ENCODE assay signal across 14 mouse cellular contexts in the genomic region with DNA sequence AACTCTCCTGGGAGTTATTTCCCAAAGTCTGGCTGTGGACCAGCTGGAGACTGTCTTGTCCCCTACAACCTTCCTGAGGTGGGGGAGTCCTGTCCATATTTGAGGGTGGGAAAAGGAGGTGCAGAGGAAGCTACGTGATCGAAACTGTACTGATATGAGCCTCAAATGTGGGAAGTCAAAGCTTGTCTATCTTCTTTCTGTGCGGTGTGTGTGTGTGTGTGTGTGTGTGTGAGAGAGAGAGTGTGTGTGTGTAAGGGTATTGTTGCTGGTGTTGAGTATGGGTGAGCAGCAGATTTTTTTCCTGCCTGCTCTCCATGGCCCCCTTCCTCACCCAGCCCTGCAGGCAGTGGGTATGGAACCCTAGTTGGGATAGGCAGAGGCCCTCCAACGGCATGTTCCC. TPM values are rescaled to one million over a fixed set of nuclear protein-coding genes. Genes with fewer than 3 reads are reported as not detected.
DNase-seq lines count a peak whose midpoint lies in the region; ATAC-seq and TF ChIP-seq lines count a peak whose summit lies in the region.
"Had no signal": no experiment of that assay in that cellular context is flagged by ENCODE, and none has a peak within 500 bp of the region (broad histone marks: within the 10 kb centered on the region; RNA-seq: fewer than 3 reads in every experiment).

No protein-coding gene starts in this region.

- H3K9me3 ChIP-seq in liver, embryonic 13.5 days (replicated peaks): no peaks in the 10 kb centered on the region
- no peaks in the 10 kb centered on the region for H3K9me3 ChIP-seq in megakaryocyte, embryonic 14.5 days
- no peaks in the 10 kb centered on the region for H3K9me3 ChIP-seq in hindbrain, postnatal 0 days (ENCODE audit: low read length)
- H3K9me3 ChIP-seq: embryonic facial prominence, embryonic 12.5 days; kidney, embryonic 15.5 days had no signal

- WGBS in liver, embryonic 13.5 days (ENCODE audit: insufficient replicate concordance): 34% methylated on average over 4 of the region's 4 CpGs
- 94% methylated on average over 4 of the region's 4 CpGs for WGBS in hindbrain, postnatal 0 days

- no peaks in the 10 kb centered on the region for H3K27me3 ChIP-seq in testis, adult 2 months (ENCODE audit: control insufficient read depth, insufficient read depth, low read length)
- H3K27me3 ChIP-seq in liver, embryonic 13.5 days: no peaks in the 10 kb centered on the region
- H3K27me3 ChIP-seq in megakaryocyte, embryonic 14.5 days (replicated peaks): no peaks in the 10 kb centered on the region
- H3K27me3 ChIP-seq in hindbrain, postnatal 0 days (ENCODE audit: insufficient read depth, low read length): no peaks in the 10 kb centered on the region
- H3K27me3 ChIP-seq: embryonic facial prominence, embryonic 12.5 days; kidney, embryonic 15.5 days had no signal

- peaks cover 9% of the 10 kb centered on the region for H3K4me1 ChIP-seq in testis, adult 2 months (ENCODE audit: control insufficient read depth, insufficient read depth, low read length)
- peaks cover 23% of the 10 kb centered on the region for H3K4me1 ChIP-seq in liver, embryonic 13.5 days (replicated peaks)
- peaks cover 77% of the 10 kb centered on the region for H3K4me1 ChIP-seq in megakaryocyte, embryonic 14.5 days
- H3K4me1 ChIP-seq in hindbrain, postnatal 0 days (ENCODE audit: insufficient read depth, low read length): no peaks in the 10 kb centered on the region
- H3K4me1 ChIP-seq: embryonic facial prominence, embryonic 12.5 days had no signal

- no peak for TF ChIP-seq POLR2A in testis, adult 2 months (IDR thresholded peaks at IDR 0.05; ENCODE audit: control insufficient read depth, low read depth, low read length)

- no peak overlapping the region for H3K9ac ChIP-seq in liver, embryonic 13.5 days
- H3K9ac ChIP-seq in hindbrain, postnatal 0 days (replicated peaks; ENCODE audit: low read length): no peak overlapping the region
- H3K9ac ChIP-seq: embryonic facial prominence, embryonic 12.5 days; kidney, embryonic 15.5 days had no signal

- 0 out of 2 replicates have a peak, but pooled peaks have one; percentile 17 for ATAC-seq in liver, embryonic 13.5 days (ENCODE audit: low read depth)
- ATAC-seq in hindbrain, postnatal 0 days: no peak
- ATAC-seq: forebrain, embryonic 14.5 days; midbrain, embryonic 16.5 days had no signal

- no peak for DNase-seq in testis, postnatal 14 days (ENCODE audit: low spot score)
- DNase-seq in liver, embryonic 13.5 days: no peak
- peak; percentile 30 for DNase-seq in testis, postnatal 10 days (ENCODE audit: low spot score)
- DNase-seq in gastrocnemius, postnatal 10 days: no peak
- no peak for DNase-seq in hindbrain, postnatal 0 days (ENCODE audit: low spot score)
- no peak for DNase-seq in thymus, postnatal 10 days (ENCODE audit: low spot score in 2 of 2)
- DNase-seq: gastrocnemius, postnatal 36 days; right cerebral cortex, postnatal 4 days had no signal

- H3K4me3 ChIP-seq in testis, adult 2 months (ENCODE audit: control insufficient read depth, low read depth, low read length): peak overlapping the region; percentile 80
- no peak overlapping the region for H3K4me3 ChIP-seq in liver, embryonic 13.5 days (replicated peaks)
- peak overlapping the region; percentile 90 for H3K4me3 ChIP-seq in megakaryocyte, embryonic 14.5 days (replicated peaks)
- H3K4me3 ChIP-seq in hindbrain, postnatal 0 days (ENCODE audit: low read length): no peak overlapping the region
- H3K4me3 ChIP-seq: embryonic facial prominence, embryonic 12.5 days; kidney, embryonic 15.5 days had no signal

- TF ChIP-seq CTCF in testis, adult 2 months (IDR thresholded peaks at IDR 0.05; ENCODE audit: control insufficient read depth, insufficient read depth, insufficient replicate concordance, low read depth, low read length): no peak
- no peak for TF ChIP-seq CTCF in hindbrain, postnatal 0 days (IDR thresholded peaks at IDR 0.05; ENCODE audit: low read depth)

- H3K27ac ChIP-seq in testis, adult 2 months (ENCODE audit: control insufficient read depth, insufficient read depth, low read depth, low read length): no peak overlapping the region
- peak overlapping the region; percentile 53 for H3K27ac ChIP-seq in liver, embryonic 13.5 days
- H3K27ac ChIP-seq in hindbrain, postnatal 0 days: no peak overlapping the region
- H3K27ac ChIP-seq: embryonic facial prominence, embryonic 12.5 days; kidney, embryonic 15.5 days had no signal

- H3K4me2 ChIP-seq in liver, embryonic 13.5 days: peak overlapping the region; percentile 41
- no peak overlapping the region for H3K4me2 ChIP-seq in hindbrain, postnatal 0 days (ENCODE audit: low read depth, low read length)
- H3K4me2 ChIP-seq: embryonic facial prominence, embryonic 12.5 days; kidney, embryonic 15.5 days had no signal

- H3K36me3 ChIP-seq in testis, adult 2 months (ENCODE audit: control insufficient read depth, insufficient read depth, low read length): no peaks in the 10 kb centered on the region
- no peaks in the 10 kb centered on the region for H3K36me3 ChIP-seq in liver, embryonic 13.5 days
- peaks cover 14% of the 10 kb centered on the region for H3K36me3 ChIP-seq in megakaryocyte, embryonic 14.5 days (replicated peaks; ENCODE audit: low read length)
- no peaks in the 10 kb centered on the region for H3K36me3 ChIP-seq in hindbrain, postnatal 0 days (ENCODE audit: insufficient read depth, low read length)
- H3K36me3 ChIP-seq: embryonic facial prominence, embryonic 12.5 days; kidney, embryonic 15.5 days had no signal

RNA-seq across cellular contexts. Expression of a gene that starts 28.3 kb away (rescaled TPM):
- polyA plus RNA-seq in testis, adult 2 months (2012; rRNA removed): 6.4 and 6.6 TPM in 2 replicates
- 6.8 and 8.6 TPM in 2 replicates for polyA plus RNA-seq in liver, embryonic 13.5 days (2015; fragmentation: Nextera tagmentation; extraction: Ambion mirVana)
- polyA plus RNA-seq in megakaryocyte, embryonic 14.5 days (2012; ENCODE audit: insufficient read depth, low replicate concordance): 2.0 and 8.1 TPM in 2 replicates
- total RNA-seq in gastrocnemius, postnatal 10 days (2021): under 1 TPM; 0.63 to 0.93 TPM
- total RNA-seq in hindbrain, postnatal 0 days (2014; rRNA removed): 1.5 and 3.0 TPM in 2 replicates
- polyA plus RNA-seq in hindbrain, postnatal 0 days (2015; fragmentation: Nextera tagmentation; extraction: Ambion mirVana): 1.2 and 1.7 TPM in 2 replicates

RNA-seq across cellular contexts. Expression of a gene that starts 37.8 kb away (rescaled TPM):
- 139 and 175 TPM in 2 replicates for polyA plus RNA-seq in testis, adult 2 months (2012; rRNA removed)
- polyA plus RNA-seq in liver, embryonic 13.5 days (2015; fragmentation: Nextera tagmentation; extraction: Ambion mirVana): 3.0 and 3.7 TPM in 2 replicates
- polyA plus RNA-seq in megakaryocyte, embryonic 14.5 days (2012; ENCODE audit: insufficient read depth, low replicate concordance): 29.8 and 31.3 TPM in 2 replicates
- under 1 TPM; 0.40 to 0.52 TPM for total RNA-seq in gastrocnemius, postnatal 10 days (2021)
- total RNA-seq in hindbrain, postnatal 0 days (2014; rRNA removed): 24.5 and 26.7 TPM in 2 replicates
- polyA plus RNA-seq in hindbrain, postnatal 0 days (2015; fragmentation: Nextera tagmentation; extraction: Ambion mirVana): 5.9 and 6.2 TPM in 2 replicates

Comparison
In these comparisons a context has a peak if more than half of its experiments do, and no peak if none do; other contexts are left out.
1. H3K4me3 ChIP-seq: peak in testis, adult 2 months (single experiment) and megakaryocyte, embryonic 14.5 days (single experiment); none in liver, embryonic 13.5 days (single experiment) and hindbrain, postnatal 0 days (single experiment).